Mouse (Mus musculus) forebrain, embryonic 16.5 days (tissue): ENCODE measurements around the gene Pla2g7. TPM values are rescaled to one million over a fixed set of nuclear protein-coding genes. Genes with fewer than 3 reads are reported as not detected.

ENCODE experiments used
- ATAC-seq: fragments of 200-750 bp; cut with Nextera tagmentation; 2 replicates; pipeline ENCODE4 v1.8.0; 2017; ENCODE audit warnings: mild to moderate bottlenecking, moderate library complexity
- H3K27ac ChIP-seq: fragments of 300-500 bp; sonication (generic); 2 replicates; pipeline ENCODE4 v1.5.1; 2014; ENCODE audit warnings: low read length, control low read depth
- H3K27me3 ChIP-seq: fragments of 300-500 bp; sonication (generic); replicated peaks from 2 replicates; pipeline ENCODE4 v1.6.1; 2014; ENCODE audit warnings: low read length; ENCODE audit not compliant: control insufficient read depth, insufficient read depth
- H3K36me3 ChIP-seq: fragments of 300-500 bp; sonication (generic); 2 replicates; pipeline ENCODE4 v1.6.1; 2014; ENCODE audit not compliant: control insufficient read depth, insufficient read depth
- H3K4me1 ChIP-seq: fragments of 300-500 bp; sonication (generic); replicated peaks from 2 replicates; pipeline ENCODE4 v1.6.1; 2014; ENCODE audit warnings: low read length; ENCODE audit not compliant: control insufficient read depth, insufficient read depth
- H3K4me2 ChIP-seq: fragments of 300-500 bp; sonication (generic); 2 replicates; pipeline ENCODE4 v1.6.1; 2014; ENCODE audit warnings: mild to moderate bottlenecking, low read length, control low read depth
- H3K4me3 ChIP-seq: fragments of 300-500 bp; sonication (generic); replicated peaks from 2 replicates; pipeline ENCODE4 v1.5.1; 2014; ENCODE audit warnings: mild to moderate bottlenecking, low read length, control low read depth
- H3K9ac ChIP-seq: fragments of 300-500 bp; sonication (generic); replicated peaks from 2 replicates; pipeline ENCODE4 v1.6.1; 2014; ENCODE audit warnings: low read depth, low read length, control low read depth
- H3K9me3 ChIP-seq: fragments of 300-500 bp; sonication (generic); 2 replicates; pipeline ENCODE4 v1.6.1; 2016; ENCODE audit warnings: low read length; ENCODE audit not compliant: control insufficient read depth
- WGBS: fragments of 180-500 bp; shearing (Covaris S2); extraction: QIAGEN DNeasy Blood & Tissue Kit; methylation state at CpG from one replicate; pipeline ENCODE4 v1.1.7; 2014; 5-methylcytosine and 5-hydroxymethylcytosine counted together
- polyA plus RNA-seq: library from polyadenylated mRNA; unstranded; fragments of >200 nt; fragmentation: Nextera tagmentation; extraction: Ambion mirVana; gene quantifications from 2 replicates; pipeline ENCODE4 v1.2.1, GENCODE M21; 2015

Gene Pla2g7
- polyA plus RNA-seq, 1 experiment from 2014 or later, result 8.9 TPM

DNA sequence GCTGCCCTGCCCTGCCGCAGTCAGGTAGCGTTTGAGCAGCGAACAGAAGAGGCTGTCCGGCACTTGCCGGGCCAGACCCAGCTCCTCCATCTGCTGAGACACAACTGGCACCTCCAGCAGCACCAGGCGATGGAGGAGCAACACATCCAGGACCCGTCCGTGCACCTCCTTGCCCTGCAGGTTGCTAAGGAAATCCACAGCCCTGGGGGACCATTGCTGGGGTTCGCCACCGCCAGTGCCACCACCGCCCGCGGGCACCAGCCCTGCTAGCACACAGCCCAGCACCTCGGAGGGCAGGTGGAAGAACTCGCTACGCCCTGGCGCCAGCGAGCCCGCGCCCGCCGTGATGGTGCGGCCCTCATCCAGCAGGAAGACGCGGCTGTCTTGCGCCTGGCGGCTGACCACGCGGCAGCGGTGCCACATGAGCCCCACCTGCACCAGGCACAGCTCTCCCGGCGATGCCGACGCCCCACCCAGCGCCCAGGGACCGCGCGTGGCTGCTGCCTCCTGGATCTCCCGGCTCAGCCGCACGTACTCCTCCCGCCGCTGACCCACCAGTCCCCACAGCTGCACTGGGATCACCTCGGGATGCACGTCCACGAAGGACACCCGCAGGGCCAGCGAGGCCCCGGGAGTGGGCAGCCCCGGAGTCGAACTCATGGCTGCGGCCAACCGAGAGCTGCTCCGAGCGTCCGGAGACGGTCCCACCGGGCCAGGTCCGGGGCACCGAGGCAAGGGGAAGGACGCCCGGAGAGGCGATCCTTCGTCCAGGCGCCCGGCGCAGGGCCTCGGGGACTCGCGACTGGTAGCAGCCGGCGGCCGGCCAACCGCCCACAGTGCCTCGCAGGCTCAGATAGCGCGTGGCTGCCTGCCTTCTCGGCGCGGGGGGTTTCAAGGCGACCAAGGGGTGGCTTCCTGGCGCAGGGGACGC is 61.9 kb downstream of the Pla2g7 start, which contains the start of gene Tdrd6:
Gene Tdrd6 (minus strand): TSS at position 804 of the 931 bp plus-strand sequence.
- Histone ChIP-seq H3K27me3 (peaks cover 16% of the 10 kb centered on the region), H3K27ac (no peak within 1 kb of the TSS), H3K4me1 (peaks cover 14% of the 10 kb centered on the region), H3K9ac (peak within 1 kb of the TSS; percentile 60), H3K4me3 (peak within 1 kb of the TSS; percentile 51), H3K4me2 (peak within 1 kb of the TSS; percentile 90), H3K9me3 (peaks cover 4% of the 10 kb centered on the region; the same call in 1 of the 2 replicates), H3K36me3 (no peaks in the 10 kb centered on the region)
- WGBS, result 2% methylated on average over 83 of the region's 83 CpGs
- ATAC-seq, result peak; percentile 72

DNA sequence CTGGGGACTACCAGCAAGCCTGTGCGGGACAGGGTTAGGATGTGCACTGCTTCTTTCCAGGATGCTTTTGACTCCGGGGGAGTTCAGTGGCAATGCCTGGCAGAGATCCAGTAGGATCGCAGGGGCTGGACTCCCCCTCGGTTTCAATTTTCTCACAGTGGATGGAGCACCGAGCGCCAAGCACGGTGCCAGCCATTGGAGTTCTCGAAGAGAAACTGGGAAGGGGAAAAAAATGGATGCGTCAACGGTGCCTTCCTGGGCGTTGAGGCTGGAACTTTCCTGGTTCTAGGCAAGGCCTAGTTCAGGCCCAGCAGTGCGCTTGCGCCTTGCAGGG is 62.5 kb downstream of the Pla2g7 start:
- peak overlapping the region; percentile 60; the same call in 1 of the 2 replicates for H3K9ac ChIP-seq

DNA sequence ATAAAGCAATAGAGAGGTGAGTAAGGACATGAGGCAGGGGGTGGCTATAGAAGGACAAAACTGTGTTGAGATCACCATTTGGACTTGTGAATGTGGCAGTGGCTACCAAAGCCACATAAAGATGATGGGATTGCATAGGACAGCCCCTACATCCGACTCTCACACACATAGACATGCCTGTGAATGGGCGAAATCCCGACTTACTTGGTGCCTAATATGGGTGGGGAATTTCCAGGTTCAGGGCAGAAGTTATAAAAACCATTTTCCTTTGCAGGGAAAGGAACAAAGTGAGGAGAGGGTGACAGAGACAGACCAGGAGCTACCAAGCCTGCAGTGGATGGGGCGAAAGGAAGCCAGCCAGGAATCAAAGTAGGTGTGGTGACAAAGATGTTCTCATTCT is 69.2 kb downstream of the Pla2g7 start:
- no peaks in the 10 kb centered on the region for H3K27me3 ChIP-seq
- H3K9ac ChIP-seq, result no peak overlapping the region
- no peak overlapping the region for H3K4me2 ChIP-seq
- no peak for ATAC-seq
- no peaks in the 10 kb centered on the region for H3K9me3 ChIP-seq
- 98% methylated on average over 4 of the region's 4 CpGs for WGBS
- H3K27ac ChIP-seq, result no peak overlapping the region
- H3K4me3 ChIP-seq, result no peak overlapping the region
- peaks cover 6% of the 10 kb centered on the region for H3K36me3 ChIP-seq
- H3K4me1 ChIP-seq, result no peaks in the 10 kb centered on the region

More for the DNA sequence above, 62.5 kb downstream of the Pla2g7 start:
- Histone ChIP-seq H3K27me3 (peaks cover 16% of the 10 kb centered on the region), H3K4me3 (peak overlapping the region; percentile 51), H3K27ac (no peak overlapping the region), H3K9me3 (peaks cover 4% of the 10 kb centered on the region; the same call in 1 of the 2 replicates), H3K4me1 (peaks cover 14% of the 10 kb centered on the region), H3K4me2 (peak overlapping the region; percentile 90), H3K36me3 (no peaks in the 10 kb centered on the region)
- WGBS, result 43% methylated on average over 13 of the region's 13 CpGs
- peak; percentile 32; the same call in 1 of the 2 replicates for ATAC-seq

DNA sequence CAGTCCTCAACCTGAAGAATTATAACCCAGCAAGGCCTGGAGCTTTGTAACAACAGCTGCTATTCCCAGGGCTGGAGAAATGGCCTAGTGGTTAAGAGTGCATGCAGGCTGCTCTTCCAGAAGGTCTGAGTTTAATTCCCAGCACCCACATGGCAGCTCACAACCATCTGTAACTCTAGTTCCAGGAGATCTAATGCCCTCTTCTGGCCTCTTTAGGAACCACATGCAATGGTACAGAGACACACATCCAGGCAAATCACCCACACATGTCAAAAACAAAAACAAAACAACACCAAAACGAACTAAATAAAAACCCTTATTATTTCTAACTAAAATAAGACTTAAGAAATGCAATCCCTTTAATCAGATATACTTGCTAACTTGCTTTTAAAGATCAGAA is 72.9 kb downstream of the Pla2g7 start:
- no peaks in the 10 kb centered on the region for H3K4me1 ChIP-seq
- WGBS, result 88% methylated on average over 1 of the region's 1 CpGs
- H3K4me3 ChIP-seq, result no peak overlapping the region
- no peak overlapping the region for H3K9ac ChIP-seq
- H3K27ac ChIP-seq, result no peak overlapping the region
- peaks cover 22% of the 10 kb centered on the region for H3K36me3 ChIP-seq
- H3K4me2 ChIP-seq, result no peak overlapping the region
- H3K27me3 ChIP-seq, result no peaks in the 10 kb centered on the region
- H3K9me3 ChIP-seq, result no peaks in the 10 kb centered on the region
- ATAC-seq, result no peak

DNA sequence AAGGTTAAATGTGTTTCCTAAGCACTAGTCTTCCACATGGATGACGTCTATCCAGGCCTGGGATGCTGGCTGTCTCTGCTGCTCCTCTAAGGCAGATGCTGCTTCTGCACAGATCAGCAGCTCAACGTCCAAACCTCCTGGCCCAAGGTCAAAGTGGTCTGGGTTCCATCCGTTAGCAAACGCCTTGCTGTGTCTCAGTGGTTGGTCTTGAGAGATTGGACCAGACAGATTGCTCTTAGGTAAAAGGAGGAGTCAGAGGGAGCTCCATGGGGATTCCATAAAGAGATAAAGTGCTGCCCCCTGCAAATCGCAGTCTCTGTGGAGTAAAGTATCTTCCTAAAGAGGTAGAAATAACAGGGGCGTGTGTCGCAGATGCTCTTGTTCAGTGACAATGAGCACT is 75.3 kb downstream of the Pla2g7 start:
- H3K4me2 ChIP-seq, result no peak overlapping the region
- no peak overlapping the region for H3K4me3 ChIP-seq
- no peak overlapping the region for H3K9ac ChIP-seq
- H3K27ac ChIP-seq, result no peak overlapping the region
- ATAC-seq, result no peak
- no peaks in the 10 kb centered on the region for H3K4me1 ChIP-seq
- no peaks in the 10 kb centered on the region for H3K9me3 ChIP-seq
- H3K27me3 ChIP-seq, result no peaks in the 10 kb centered on the region
- 86% methylated on average over 7 of the region's 7 CpGs for WGBS
- peaks cover 25% of the 10 kb centered on the region for H3K36me3 ChIP-seq

GRCm38 (mm10) chr17:43644375-43644774 is 76.5 kb downstream of the Pla2g7 start:
- H3K36me3 ChIP-seq, result peaks cover 29% of the 10 kb centered on the region
- H3K9ac ChIP-seq, result no peak overlapping the region
- WGBS, result 82% methylated on average over 7 of the region's 7 CpGs
- no peaks in the 10 kb centered on the region for H3K4me1 ChIP-seq
- no peak overlapping the region for H3K27ac ChIP-seq
- no peaks in the 10 kb centered on the region for H3K9me3 ChIP-seq
- no peaks in the 10 kb centered on the region for H3K27me3 ChIP-seq
- H3K4me2 ChIP-seq, result no peak overlapping the region
- ATAC-seq, result no peak
- no peak overlapping the region for H3K4me3 ChIP-seq

- no peak overlapping the region for H3K4me2 ChIP-seq
- 89% methylated on average over 3 of the region's 3 CpGs for whole genome bisulfite sequencing
- no peak for ATAC-seq
- no peak overlapping the region for H3K9ac ChIP-seq
- peaks cover 30% of the 10 kb centered on the region for H3K36me3 ChIP-seq
- no peaks in the 10 kb centered on the region for H3K4me1 ChIP-seq
- no peak overlapping the region for H3K4me3 ChIP-seq
- H3K27me3 ChIP-seq, result no peaks in the 10 kb centered on the region
- H3K27ac ChIP-seq, result no peak overlapping the region
- no peaks in the 10 kb centered on the region for H3K9me3 ChIP-seq
Observed at GRCm38 (mm10) chr17:43645136-43645535, 77.2 kb downstream of the Pla2g7 start.

DNA sequence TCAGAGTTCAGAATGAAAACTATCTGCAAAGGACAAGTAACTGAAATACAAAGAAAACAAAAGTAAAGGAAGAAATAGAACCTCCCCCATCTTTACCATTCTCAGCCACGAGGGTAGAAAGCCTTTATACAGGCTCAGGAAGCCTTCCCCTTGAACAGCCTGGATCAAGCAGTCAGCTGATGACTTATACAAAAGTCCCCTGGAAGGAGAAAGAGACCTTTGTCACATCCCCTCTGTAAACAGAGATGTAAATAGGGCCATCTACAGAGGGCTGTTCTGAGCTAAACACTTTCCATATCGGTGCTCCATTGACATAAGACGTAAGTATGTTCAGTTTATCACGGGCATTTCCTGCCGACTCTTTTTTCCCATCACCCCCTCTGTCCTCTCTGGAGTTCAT is 79.0 kb downstream of the Pla2g7 start:
- Histone ChIP-seq H3K27me3 (no peaks in the 10 kb centered on the region), H3K36me3 (peaks cover 36% of the 10 kb centered on the region), H3K27ac (no peak overlapping the region), H3K9me3 (no peaks in the 10 kb centered on the region), H3K9ac (no peak overlapping the region), H3K4me1 (no peaks in the 10 kb centered on the region), H3K4me3 (no peak overlapping the region), H3K4me2 (no peak overlapping the region)
- ATAC-seq, result 0 out of 2 replicates have a peak, but pooled peaks have one; percentile 29
- 48% methylated on average over 5 of the region's 5 CpGs for WGBS

DNA sequence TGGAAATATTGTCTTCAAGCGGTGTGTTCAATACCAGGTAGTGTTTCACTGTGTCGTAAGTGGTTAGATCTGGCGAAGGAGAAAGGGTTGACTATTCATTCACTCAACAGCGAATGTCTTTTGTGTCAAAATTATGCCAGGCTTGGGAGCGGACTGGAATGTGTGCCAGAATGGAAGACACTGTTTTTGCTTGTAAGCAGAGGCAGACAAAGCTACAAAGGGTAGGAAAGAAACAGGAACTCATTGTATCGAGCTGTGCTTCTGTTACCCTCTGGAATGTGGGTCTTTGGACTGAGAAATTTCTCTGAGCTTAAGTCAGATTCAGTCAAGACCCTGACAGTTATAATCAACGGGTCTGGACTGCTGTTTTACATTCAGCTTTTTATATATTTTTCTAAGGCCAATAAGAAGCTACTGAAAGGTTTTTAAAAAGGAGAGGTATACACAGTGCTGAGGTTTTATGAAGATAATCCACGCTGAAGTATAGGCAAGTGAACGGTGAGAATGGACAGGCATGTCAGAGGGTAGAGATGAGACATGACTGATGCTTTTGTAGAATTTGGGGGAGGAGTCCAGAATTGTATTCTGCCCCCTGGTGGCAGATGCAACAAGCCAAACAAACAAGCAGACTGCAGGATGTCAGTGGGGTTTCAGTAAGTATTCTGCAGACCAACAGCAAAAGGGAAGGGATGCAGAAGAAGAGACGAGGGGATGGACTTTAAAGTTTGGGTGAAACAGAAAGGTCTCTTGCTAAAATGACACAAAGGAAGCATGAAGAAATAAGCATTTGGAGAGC is 81.9 kb downstream of the Pla2g7 start:
- no peak overlapping the region for H3K4me3 ChIP-seq
- peaks cover 30% of the 10 kb centered on the region for H3K36me3 ChIP-seq
- no peaks in the 10 kb centered on the region for H3K27me3 ChIP-seq
- no peak overlapping the region for H3K9ac ChIP-seq
- no peak for ATAC-seq
- no peak overlapping the region for H3K4me2 ChIP-seq
- no peaks in the 10 kb centered on the region for H3K4me1 ChIP-seq
- no peak overlapping the region for H3K27ac ChIP-seq
- H3K9me3 ChIP-seq, result no peaks in the 10 kb centered on the region
- 73% methylated on average over 10 of the region's 10 CpGs for WGBS
